Mouse (Mus musculus) CH12.LX (cell line): ENCODE results near the gene Taldo1. TPM values are rescaled to one million over a fixed set of nuclear protein-coding genes. Genes with fewer than 3 reads are reported as not detected.

Experiments used
- DNase-seq: peaks from one replicate; pipeline ENCODE4 v3.0.0-alpha.2; 2013; ENCODE audit errors: extremely low read depth
- H3K27ac ChIP-seq: 2 replicates; pipeline ENCODE4 v1.5.1; 2012; ENCODE audit warnings: low read depth, mild to moderate bottlenecking, control low read depth, moderate library complexity; ENCODE audit not compliant: insufficient read depth
- H3K27me3 ChIP-seq: replicated peaks from 2 replicates; pipeline ENCODE3; 2012; ENCODE audit warnings: inconsistent platforms
- H3K36me3 ChIP-seq, 2 experiments: replicated peaks in 1 of 2; 2 replicates each; pipeline versions ENCODE3 to v1.6.1; 2012; ENCODE audit warnings: inconsistent platforms in 1 of 2, low read length in 1 of 2, mild to moderate bottlenecking in 1 of 2, mixed read lengths in 1 of 2, moderate library complexity in 1 of 2; ENCODE audit not compliant: control insufficient read depth in 1 of 2, insufficient read depth in 1 of 2
- H3K4me1 ChIP-seq, 2 experiments: 2 replicates each; pipeline ENCODE4 v1.6.1; 2012; ENCODE audit warnings: inconsistent platforms in 1 of 2, moderate library complexity in 1 of 2; ENCODE audit not compliant: insufficient read depth in 2 of 2, control insufficient read depth in 1 of 2
- H3K4me2 ChIP-seq: 2 replicates; pipeline ENCODE4 v1.6.1; 2012; ENCODE audit warnings: low read depth, mild to moderate bottlenecking, control low read depth; ENCODE audit not compliant: poor library complexity, insufficient read depth, severe bottlenecking
- H3K4me3 ChIP-seq, 3 experiments: fragments of 150-350 bp in 1 of 3; sonication (generic) in 1 of 3; replicated peaks in 1 of 3; 2 replicates each; pipeline versions ENCODE3 to v1.5.1; 2011 to 2012; ENCODE audit warnings: low read depth in 2 of 3, low read length in 2 of 3, mild to moderate bottlenecking in 2 of 3, moderate library complexity in 2 of 3, control low read depth in 1 of 3, improper control_type of control experiment in 1 of 3, inconsistent platforms in 1 of 3, mixed read lengths in 1 of 3; ENCODE audit not compliant: poor library complexity in 1 of 3
- H3K79me2 ChIP-seq: replicated peaks from 2 replicates; pipeline ENCODE4 v1.6.1; 2012; ENCODE audit warnings: mild to moderate bottlenecking, moderate library complexity; ENCODE audit not compliant: control insufficient read depth, poor library complexity, insufficient read depth, severe bottlenecking; ENCODE audit errors: extremely low read depth
- H3K9ac ChIP-seq: 2 replicates; pipeline ENCODE4 v1.6.1; 2012; ENCODE audit warnings: low read depth, mild to moderate bottlenecking, control low read depth, moderate library complexity; ENCODE audit not compliant: insufficient read depth
- H3K9me3 ChIP-seq: replicated peaks from 2 replicates; pipeline ENCODE3; 2012; ENCODE audit warnings: low read length, inconsistent platforms, mixed read lengths
- CHD1 ChIP-seq: IDR thresholded peaks from 2 replicates; pipeline ENCODE4 v1.6.1; 2012; ENCODE audit warnings: low read depth, low read length, improper control_type of control experiment, inconsistent platforms
- CHD2 ChIP-seq: IDR thresholded peaks from 2 replicates; pipeline ENCODE4 v1.6.1; 2011; ENCODE audit warnings: low read length, improper control_type of control experiment
- E2F4 ChIP-seq: IDR thresholded peaks from 2 replicates; pipeline ENCODE4 v1.6.1; 2011; ENCODE audit warnings: low read depth, low read length, improper control_type of control experiment; ENCODE audit not compliant: insufficient replicate concordance
- ETS1 ChIP-seq: conservative IDR thresholded peaks from 2 replicates; pipeline ENCODE4 v1.6.1; 2012; ENCODE audit warnings: low read depth, mild to moderate bottlenecking, inconsistent platforms, low read length, improper control_type of control experiment, moderate library complexity
- GABPA ChIP-seq: IDR thresholded peaks from 2 replicates; pipeline ENCODE4 v1.6.1; 2012; ENCODE audit warnings: low read depth, low read length, improper control_type of control experiment, inconsistent platforms; ENCODE audit not compliant: insufficient replicate concordance
- HCFC1 ChIP-seq: IDR thresholded peaks from 2 replicates; pipeline ENCODE4 v1.6.1; 2012; ENCODE audit warnings: low read depth, mild to moderate bottlenecking, inconsistent platforms, low read length, improper control_type of control experiment
- JUN ChIP-seq: IDR thresholded peaks from 2 replicates; pipeline ENCODE4 v1.6.1; 2011; ENCODE audit warnings: low read depth, mild to moderate bottlenecking, low read length, improper control_type of control experiment, moderate library complexity; ENCODE audit not compliant: insufficient read depth
- JUND ChIP-seq: conservative IDR thresholded peaks from 2 replicates; pipeline ENCODE4 v1.6.1; 2011; ENCODE audit warnings: low read depth, low read length, improper control_type of control experiment
- MAFK ChIP-seq: IDR thresholded peaks from 2 replicates; pipeline ENCODE4 v1.6.1; 2011; ENCODE audit warnings: low read length, improper control_type of control experiment; ENCODE audit not compliant: insufficient replicate concordance
- MAX ChIP-seq: IDR thresholded peaks from 2 replicates; pipeline ENCODE4 v1.6.1; 2011; ENCODE audit warnings: low read length, improper control_type of control experiment
- MAZ ChIP-seq: IDR thresholded peaks from 2 replicates; pipeline ENCODE4 v1.6.1; 2012; ENCODE audit warnings: low read depth, mild to moderate bottlenecking, inconsistent platforms, low read length, improper control_type of control experiment, moderate library complexity
- MEF2A ChIP-seq: IDR thresholded peaks from 2 replicates; pipeline ENCODE4 v1.6.1; 2014; ENCODE audit warnings: low read depth, mild to moderate bottlenecking, inconsistent platforms, low read length, improper control_type of control experiment, borderline replicate concordance
- MXI1 ChIP-seq: IDR thresholded peaks from 2 replicates; pipeline ENCODE4 v1.6.1; 2011; ENCODE audit warnings: mild to moderate bottlenecking, low read depth, low read length, improper control_type of control experiment
- MYC ChIP-seq: IDR thresholded peaks from 2 replicates; pipeline ENCODE4 v1.6.1; 2011; ENCODE audit warnings: low read depth, mild to moderate bottlenecking, improper control_type of control experiment, low read length
- NELFE ChIP-seq: IDR thresholded peaks from 2 replicates; pipeline ENCODE4 v1.6.1; 2011; ENCODE audit warnings: low read depth, low read length, improper control_type of control experiment
- NRF1 ChIP-seq: IDR thresholded peaks from 2 replicates; pipeline ENCODE4 v1.6.1; 2014; ENCODE audit warnings: low read depth, mild to moderate bottlenecking, inconsistent platforms, low read length, improper control_type of control experiment, moderate library complexity
- POLR2A ChIP-seq: IDR thresholded peaks from 2 replicates; pipeline ENCODE4 v1.6.1; 2011; ENCODE audit warnings: low read depth, mild to moderate bottlenecking, improper control_type of control experiment, low read length
- POLR2AphosphoS2 ChIP-seq: IDR thresholded peaks from 2 replicates; pipeline ENCODE4 v1.6.1; 2011; ENCODE audit warnings: low read depth, low read length, improper control_type of control experiment
- RAD21 ChIP-seq: IDR thresholded peaks from 2 replicates; pipeline ENCODE4 v1.6.1; 2011; ENCODE audit warnings: low read depth, mild to moderate bottlenecking, low read length, improper control_type of control experiment, moderate library complexity
- SMC3 ChIP-seq: IDR thresholded peaks from 2 replicates; pipeline ENCODE4 v1.6.1; 2011; ENCODE audit warnings: low read depth, low read length, improper control_type of control experiment
- TBP ChIP-seq: conservative IDR thresholded peaks from 2 replicates; pipeline ENCODE4 v1.6.1; 2011; ENCODE audit warnings: low read depth, low read length, improper control_type of control experiment
- USF2 ChIP-seq: conservative IDR thresholded peaks from 2 replicates; pipeline ENCODE4 v1.6.1; 2011; ENCODE audit warnings: low read depth, low read length, improper control_type of control experiment
- ZC3H11A ChIP-seq: IDR thresholded peaks from 2 replicates; pipeline ENCODE4 v1.6.1; 2012; ENCODE audit warnings: low read depth, mild to moderate bottlenecking, inconsistent platforms, low read length, improper control_type of control experiment
- ZKSCAN1 ChIP-seq: IDR thresholded peaks from 2 replicates; pipeline ENCODE4 v1.6.1; 2012; ENCODE audit warnings: low read depth, inconsistent platforms, low read length, improper control_type of control experiment, borderline replicate concordance
- ZMIZ1 ChIP-seq: IDR thresholded peaks from 2 replicates; pipeline ENCODE4 v1.6.1; 2012; ENCODE audit warnings: low read depth, mild to moderate bottlenecking, inconsistent platforms, low read length, improper control_type of control experiment
- dilution Hi-C: fragments of 300-500 bp; cut with MboI; formaldehyde crosslinking; loops from 2 replicates; pipeline ENCODE4 v1.14.3; 2020; ENCODE audit warnings: low sequenced_read_pairs; ENCODE audit not compliant: extremely low pct_unique_long_range_greater_than_20kb, extremely low pct_ligation_motif_present
- in situ Hi-C: fragments of 300-500 bp; cut with MboI; formaldehyde crosslinking; loops from 3 replicates; pipeline ENCODE4 v1.14.3; 2019; ENCODE audit warnings: low sequenced_read_pairs, low pct_ligation_motif_present, low pct_unique_long_range_greater_than_20kb, mixed read lengths
- polyA plus RNA-seq: library from polyadenylated mRNA; unstranded; fragments of >175 nt; gene quantifications from 2 replicates; pipeline ENCODE4 v1.2.1, GENCODE M21; 2012; ENCODE audit warnings: low read depth; ENCODE audit not compliant: insufficient read length
- total RNA-seq, 2 experiments: library from RNA; depleted of rRNA; stranded (reverse); fragments of 300-350 nt in 1 of 2; fragments of >200 nt in 1 of 2; gene quantifications; 2 replicates each; pipeline ENCODE4 v1.2.3; 2012 to 2014

Taldo1 gene
- total and polyA plus RNA-seq, 3 experiments, result 129 to 228 (median 188) TPM

DNA sequence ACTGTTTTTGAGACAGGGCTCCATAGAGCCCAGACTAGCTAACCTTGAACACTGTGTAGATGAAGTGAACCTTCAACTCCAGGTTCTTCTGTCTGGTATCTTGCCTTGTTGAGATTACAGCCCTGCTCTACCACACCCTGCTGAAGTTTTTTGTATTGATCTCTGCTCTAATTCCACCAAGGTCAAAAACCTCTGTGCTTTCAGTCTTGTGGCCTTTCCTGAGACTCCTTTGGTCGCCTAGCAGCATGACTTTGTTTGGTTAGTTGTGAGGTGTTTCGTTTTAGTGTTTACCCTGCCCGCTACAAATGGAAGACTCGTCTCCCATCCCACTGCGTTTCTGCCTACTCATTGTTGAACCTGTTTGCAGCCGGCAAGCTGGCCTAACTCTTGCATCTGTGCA is 40.9 kb upstream of the Taldo1 start:
- no peak for TF ChIP-seq GABPA
- TF ChIP-seq MEF2A, result no peak
- no peak for TF ChIP-seq MAX
- TF ChIP-seq CHD1, result no peak
- TF ChIP-seq SMC3, result no peak
- TF ChIP-seq TBP, result no peak
- TF ChIP-seq RAD21, result no peak
- TF ChIP-seq NRF1, result no peak
- no peak for TF ChIP-seq JUND
- no peak for TF ChIP-seq ZKSCAN1
- TF ChIP-seq ZMIZ1, result no peak
- TF ChIP-seq CHD2, result no peak
- TF ChIP-seq, all 38 proteins: peak for 0
- Histone ChIP-seq H3K27ac (no peak overlapping the region), H3K4me2 (no peak overlapping the region), H3K9ac (no peak overlapping the region), H3K9me3 (no peaks in the 10 kb centered on the region), H3K36me3 (no peaks in the 10 kb centered on the region), H3K4me3 (no peak overlapping the region), H3K4me1 (peaks cover 2% of the 10 kb centered on the region in 2 experiments; a peak in 2 of 4 replicates), H3K79me2 (no peaks in the 10 kb centered on the region), H3K27me3 (no peaks in the 10 kb centered on the region)
- DNase-seq, result no peak
- dilution Hi-C loops, result no loop called here
- in situ Hi-C loops, result loop anchor here (25.0 kb wide), 1 partner anchor 364 kb away; no protein-coding TSS in a partner anchor

DNA sequence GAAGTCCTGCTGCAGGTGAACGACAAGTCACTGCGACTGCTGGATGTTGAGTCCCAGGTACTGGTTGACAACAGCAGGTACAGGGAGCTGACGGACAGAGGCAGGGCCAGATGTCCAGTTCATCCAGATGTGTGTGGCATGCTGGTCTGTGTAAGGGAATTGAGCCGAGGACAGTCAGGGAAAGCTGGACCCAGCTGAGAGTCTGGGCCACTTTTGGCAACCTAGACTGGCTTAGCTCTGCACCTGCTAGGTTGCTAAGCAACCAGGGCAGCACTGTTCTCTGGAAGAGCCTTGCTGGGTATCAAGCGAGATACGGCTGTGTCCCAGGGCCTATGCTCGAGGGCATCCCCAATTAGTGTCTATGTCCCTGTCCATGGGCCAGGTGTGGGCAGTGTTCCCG is 36.9 kb upstream of the Taldo1 start:
- Histone ChIP-seq H3K4me2 (no peak overlapping the region), H3K27ac (no peak overlapping the region), H3K27me3 (peaks cover 12% of the 10 kb centered on the region), H3K9ac (no peak overlapping the region), H3K9me3 (no peaks in the 10 kb centered on the region), H3K4me1 (peaks cover 6 to 17% of the 10 kb centered on the region in 2 experiments), H3K79me2 (no peaks in the 10 kb centered on the region), H3K36me3 (no peaks in the 10 kb centered on the region), H3K4me3 (no peak overlapping the region)
- dilution Hi-C loops (no loop called here), in situ Hi-C loops (loop anchor here (5.0 to 25.0 kb wide), 2 partner anchors 258 to 368 kb away; no protein-coding TSS in a partner anchor)
- DNase-seq, result no peak
- no peak for TF ChIP-seq POLR2A
- TF ChIP-seq POLR2AphosphoS2, result no peak
- no peak for TF ChIP-seq MAZ
- TF ChIP-seq USF2, result no peak
- no peak for TF ChIP-seq MAFK
- TF ChIP-seq HCFC1, result no peak
- no peak for TF ChIP-seq MXI1
- no peak for TF ChIP-seq ZKSCAN1
- TF ChIP-seq E2F4, result no peak
- TF ChIP-seq NELFE, result no peak
- TF ChIP-seq MYC, result no peak
- TF ChIP-seq ETS1, result no peak
- TF ChIP-seq JUND, result no peak
- TF ChIP-seq ZC3H11A, result no peak
- no peak for TF ChIP-seq JUN
- no peak for TF ChIP-seq TBP
- TF ChIP-seq, all 38 proteins: peak for 0
